Mouse (Mus musculus) mature B cell (primary cell): ENCODE data around the gene Dzip1.

Experiments
- in situ Hi-C: fragments of 300-500 bp; cut with MboI; formaldehyde crosslinking; loops from 2 replicates; pipeline ENCODE4 v1.14.3; 2019

Dzip1 gene

GRCm38 (mm10) chr14:118874126-118874525 lies 51.1 kb downstream of the Dzip1 start:
- in situ Hi-C loops, result no loop called here

- in situ Hi-C loops, result no loop called here
Measured at GRCm38 (mm10) chr14:118869712-118870111, 55.5 kb downstream of the Dzip1 start.

GRCm38 (mm10) chr14:118868102-118868724 lies 57.0 kb downstream of the Dzip1 start:
- in situ Hi-C loops, result no loop called here

GRCm38 (mm10) chr14:118867366-118867765 lies 57.9 kb downstream of the Dzip1 start:
- in situ Hi-C loops, result no loop called here

- in situ Hi-C loops, result no loop called here
Measured at GRCm38 (mm10) chr14:118866014-118866811, 59.0 kb downstream of the Dzip1 start.

GRCm38 (mm10) chr14:118864905-118865304 lies 60.4 kb downstream of the Dzip1 start:
- in situ Hi-C loops, result no loop called here

- in situ Hi-C loops, result no loop called here
Measured at GRCm38 (mm10) chr14:118862253-118862652, 63.0 kb downstream of the Dzip1 start.

GRCm38 (mm10) chr14:118858318-118858717 lies 66.9 kb downstream of the Dzip1 start:
- in situ Hi-C loops, result no loop called here

GRCm38 (mm10) chr14:118856563-118856962 lies 68.7 kb downstream of the Dzip1 start:
- in situ Hi-C loops, result no loop called here

GRCm38 (mm10) chr14:118855141-118855800 lies 70.0 kb downstream of the Dzip1 start:
- in situ Hi-C loops, result no loop called here

- in situ Hi-C loops, result no loop called here
Measured at GRCm38 (mm10) chr14:118854371-118855114, 70.7 kb downstream of the Dzip1 start.

- in situ Hi-C loops, result no loop called here
Measured at GRCm38 (mm10) chr14:118851496-118852107, 73.7 kb downstream of the Dzip1 start.

GRCm38 (mm10) chr14:118850696-118851035 lies 74.6 kb downstream of the Dzip1 start:
- in situ Hi-C loops, result no loop called here

GRCm38 (mm10) chr14:118850011-118850695 lies 75.1 kb downstream of the Dzip1 start:
- in situ Hi-C loops, result no loop called here

GRCm38 (mm10) chr14:118848171-118848570 lies 77.1 kb downstream of the Dzip1 start:
- in situ Hi-C loops, result no loop called here

GRCm38 (mm10) chr14:118846834-118847233 lies 78.4 kb downstream of the Dzip1 start:
- in situ Hi-C loops, result no loop called here

- in situ Hi-C loops, result no loop called here
Measured at GRCm38 (mm10) chr14:118842353-118842752, 82.9 kb downstream of the Dzip1 start.

GRCm38 (mm10) chr14:118840027-118840426 lies 85.2 kb downstream of the Dzip1 start:
- in situ Hi-C loops, result no loop called here

GRCm38 (mm10) chr14:118839416-118839815 lies 85.8 kb downstream of the Dzip1 start:
- in situ Hi-C loops, result no loop called here

- in situ Hi-C loops, result no loop called here
Measured at GRCm38 (mm10) chr14:118838556-118839120, 86.6 kb downstream of the Dzip1 start.

- in situ Hi-C loops, result no loop called here
Measured at GRCm38 (mm10) chr14:118836754-118837153, 88.5 kb downstream of the Dzip1 start.
